Mouse (Mus musculus) fat pad, adult 2 months (tissue): Measurements from ENCODE around the gene Trappc13.
"Not testable (repeated sequence)": the region's sequence is repeated elsewhere in the genome, so short reads cannot be mapped to it uniquely, and the experiment has no call there.

Experiments
- DNase-seq: peaks from one replicate; pipeline ENCODE4 v3.0.0-alpha.2; 2011; ENCODE audit warnings: low read depth, low spot score; ENCODE audit errors: extremely low read depth

The Trappc13 gene

DNA sequence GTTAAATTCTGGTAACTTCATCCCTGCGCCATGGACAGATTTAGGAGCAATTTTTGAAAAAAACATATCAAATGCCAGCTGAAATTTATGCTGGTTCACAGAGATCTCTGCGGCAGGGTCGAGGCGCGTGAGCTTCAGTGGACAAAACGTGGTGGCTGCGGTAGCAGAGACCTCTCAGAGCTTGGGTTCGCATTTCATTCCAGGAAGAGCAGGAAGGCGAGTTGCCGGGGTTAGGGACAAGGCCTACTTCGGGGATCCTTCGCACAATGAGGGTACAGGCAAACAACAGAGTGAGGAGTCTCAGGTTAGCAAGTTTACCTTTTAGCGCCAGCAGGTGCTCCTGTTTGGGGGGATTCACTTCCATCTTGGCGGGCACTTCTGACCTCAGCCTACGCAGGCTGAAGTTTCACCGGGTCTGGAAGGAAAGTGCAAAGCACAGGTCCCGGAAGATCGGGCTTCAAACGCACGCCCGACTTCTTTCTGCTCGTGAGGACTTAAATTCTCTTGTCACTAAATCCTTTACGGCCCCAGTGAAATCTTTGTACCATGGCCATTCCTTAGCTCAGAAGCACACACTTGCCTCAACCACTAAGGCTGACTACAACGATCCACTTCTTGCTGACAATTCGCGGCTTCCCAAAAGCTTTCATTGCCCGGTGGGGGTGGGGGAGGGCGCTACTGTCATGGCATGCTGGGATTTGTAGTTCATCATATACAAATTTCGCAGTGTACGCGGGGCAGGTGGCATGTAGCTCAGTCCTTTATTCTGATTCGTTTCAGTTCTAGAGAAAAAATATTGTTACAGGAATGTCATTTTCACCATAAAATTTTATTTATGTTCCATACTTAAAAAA, at the start of gene Trappc13:
Gene Trappc13 (minus strand): TSS at position 674 of the 854 bp plus-strand sequence.
- no peak for DNase-seq

DNA sequence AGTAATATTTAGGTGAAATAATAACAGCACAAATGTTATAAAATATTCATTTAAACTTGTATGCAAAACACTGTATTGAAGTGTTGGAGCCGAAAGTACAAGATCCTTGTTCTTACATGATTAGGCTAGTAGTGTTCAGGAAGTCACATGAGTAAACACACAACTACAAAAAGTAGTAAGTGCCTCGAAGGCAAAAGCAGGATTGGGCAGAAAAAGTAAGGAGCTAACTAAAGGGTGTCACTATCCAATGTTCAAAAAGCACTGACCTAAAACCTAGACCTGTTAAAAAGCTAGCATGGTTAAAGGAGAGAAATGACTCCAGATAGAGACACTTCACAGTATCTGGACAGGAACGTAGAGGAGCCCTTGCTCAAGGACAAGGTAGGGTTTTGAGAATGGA, 49.2 kb upstream of the Trappc13 start:
- no peak for DNase-seq

DNA sequence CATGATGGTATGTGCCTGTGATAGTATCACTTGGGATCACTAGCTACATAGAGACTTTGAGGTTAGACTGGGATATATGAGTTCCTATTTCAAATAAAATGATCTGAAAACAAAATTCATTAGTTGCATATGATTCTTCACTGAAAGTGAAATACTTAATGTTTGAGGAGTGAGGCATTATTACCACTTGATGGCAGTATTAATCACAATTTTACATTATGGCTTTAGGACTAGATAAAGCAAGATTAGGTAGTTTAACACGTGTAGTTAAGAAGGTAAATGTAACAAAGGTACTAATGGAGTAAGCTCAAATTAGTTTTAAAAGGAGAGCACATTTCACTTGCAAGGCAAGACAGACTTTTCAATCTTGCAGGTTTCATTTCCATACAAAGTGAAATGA, 26.0 kb upstream of the Trappc13 start:
- DNase-seq, result no peak

DNA sequence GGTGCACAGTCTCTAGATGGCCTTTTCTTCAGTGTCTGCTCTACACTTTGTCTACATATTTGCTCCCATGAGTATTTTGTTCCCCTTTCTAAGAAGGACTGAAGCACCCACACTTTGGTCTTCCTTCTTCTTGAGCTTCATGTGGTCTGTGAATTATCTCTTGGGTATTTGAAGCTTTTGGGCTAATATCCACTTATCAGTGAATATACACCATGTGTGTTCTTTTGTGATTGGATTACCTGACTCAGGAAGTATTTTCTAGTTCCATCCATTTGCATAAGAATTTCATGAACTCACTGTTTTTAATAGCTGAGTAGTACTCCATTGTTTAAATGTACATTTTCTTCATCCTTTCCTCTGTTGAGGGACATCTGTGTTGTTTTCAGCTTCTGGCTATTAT, 17.6 kb upstream of the Trappc13 start:
- DNase-seq, result not testable (repeated sequence)

DNA sequence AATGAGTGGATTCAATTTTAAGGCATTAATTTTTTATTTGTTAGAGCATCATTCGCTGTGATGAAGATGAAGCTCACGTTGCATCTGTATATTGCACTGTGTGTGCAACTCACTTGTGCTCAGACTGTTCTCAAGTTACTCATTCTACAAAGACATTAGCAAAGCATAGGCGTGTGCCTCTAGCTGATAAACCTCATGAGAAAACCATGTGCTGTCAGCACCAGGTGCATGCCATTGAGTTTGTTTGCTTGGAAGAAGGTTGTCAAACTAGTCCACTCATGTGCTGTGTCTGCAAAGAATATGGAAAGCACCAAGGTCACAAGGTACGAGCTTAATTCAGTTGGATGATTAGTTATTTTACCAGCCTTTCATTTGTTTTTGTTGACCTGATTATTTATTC, 9.1 kb upstream of the Trappc13 start:
- no peak for DNase-seq

DNA sequence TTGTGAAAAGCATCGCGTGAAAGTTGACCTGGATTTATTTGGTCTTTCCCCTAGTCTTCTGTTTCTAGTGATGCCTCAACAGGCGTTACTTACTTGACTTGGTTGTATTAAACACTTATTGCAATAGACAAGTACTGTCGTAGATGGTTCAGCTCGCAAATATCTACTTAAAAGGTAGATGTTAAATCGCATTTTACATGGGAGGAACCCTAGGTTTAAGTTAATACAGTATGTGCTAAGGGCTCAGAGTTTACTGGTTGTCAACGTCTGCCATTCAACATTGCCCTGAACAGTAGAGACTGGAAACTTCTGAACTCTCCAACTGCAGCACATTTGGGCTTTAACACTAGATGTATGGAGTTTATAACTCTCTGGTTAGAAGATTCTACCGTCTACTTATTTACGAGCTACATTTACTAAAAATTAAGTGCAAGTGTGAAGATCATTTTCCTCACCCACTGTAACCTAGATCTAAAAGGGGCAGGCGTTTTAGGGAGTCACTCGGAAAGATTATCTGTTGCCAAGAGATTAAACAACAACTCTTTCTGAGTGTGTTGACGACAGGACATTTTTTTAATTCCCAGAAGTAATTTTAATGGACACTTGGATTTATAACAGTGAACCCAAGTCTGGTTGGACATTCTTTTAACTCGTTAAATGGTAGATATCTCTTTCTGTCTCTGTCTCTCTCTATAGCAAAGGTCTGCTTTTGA, 1.1 kb upstream of the Trappc13 start:
- no peak for DNase-seq

DNA sequence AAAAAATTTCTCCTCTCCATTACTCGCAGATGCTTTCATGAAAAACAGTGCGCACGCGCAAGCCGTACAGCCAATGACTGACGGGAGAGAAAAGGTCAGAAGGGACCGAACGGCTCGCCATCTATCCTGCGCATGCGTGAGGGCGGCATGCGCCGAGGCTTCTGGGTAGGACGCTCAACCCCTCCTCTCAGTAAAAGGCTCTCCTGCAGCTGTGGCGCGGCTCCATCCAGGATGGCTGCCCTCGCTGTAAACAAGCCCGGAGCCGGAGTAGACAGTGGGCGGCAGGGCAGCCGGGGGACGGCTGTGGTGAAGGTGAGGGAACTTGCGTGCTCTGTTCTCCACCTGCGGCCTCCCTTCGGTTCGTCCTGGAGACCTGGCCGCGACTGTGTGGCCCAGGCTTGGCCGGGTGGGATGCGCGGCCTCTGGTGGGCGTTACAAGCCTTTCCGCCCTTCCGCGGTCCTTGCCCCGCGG, 417 bp upstream of the Trappc13 start, which contains the start of gene Trim23:
Gene Trim23 (plus strand): TSS at position 148 of the 472 bp plus-strand sequence.
- peak; percentile 78 for DNase-seq

DNA sequence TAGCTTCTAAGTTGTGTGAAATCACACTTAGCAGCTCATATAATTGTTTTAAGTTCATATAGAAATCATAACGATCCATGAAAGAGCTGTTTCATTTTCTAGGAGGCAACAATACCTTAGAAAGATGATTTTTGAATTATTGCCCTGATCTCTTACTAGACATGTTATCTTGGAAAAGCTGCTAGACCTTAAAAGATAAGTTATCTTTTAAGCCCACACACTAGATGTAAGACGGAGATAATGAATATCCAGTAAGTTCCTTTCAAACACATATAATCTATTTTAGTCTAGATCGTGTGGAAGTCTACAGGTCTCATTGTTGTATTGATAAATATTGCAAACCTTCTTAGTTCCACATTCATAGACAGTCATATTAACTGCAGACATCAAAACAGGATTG, 1.4 kb downstream of the Trappc13 start:
- no peak for DNase-seq

DNA sequence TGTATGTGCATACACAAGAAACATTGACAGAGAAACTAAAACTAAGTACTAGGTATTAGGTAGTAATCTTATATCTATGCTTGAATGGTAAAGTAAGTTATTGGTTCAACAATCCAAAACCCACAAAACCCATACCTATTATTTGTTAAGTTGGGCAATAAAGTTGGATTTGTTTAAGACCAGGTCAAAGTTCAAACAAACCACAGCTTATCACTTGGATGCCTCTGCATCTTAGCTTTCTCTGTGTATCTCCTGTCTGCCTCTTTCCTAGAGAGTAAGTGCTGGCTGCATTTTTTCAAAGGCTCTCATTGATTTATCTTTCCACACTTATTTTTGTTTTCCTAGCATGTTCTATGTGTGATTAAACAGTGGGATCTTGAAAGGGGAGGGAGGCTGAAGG, 5.8 kb downstream of the Trappc13 start:
- DNase-seq, result no peak

DNA sequence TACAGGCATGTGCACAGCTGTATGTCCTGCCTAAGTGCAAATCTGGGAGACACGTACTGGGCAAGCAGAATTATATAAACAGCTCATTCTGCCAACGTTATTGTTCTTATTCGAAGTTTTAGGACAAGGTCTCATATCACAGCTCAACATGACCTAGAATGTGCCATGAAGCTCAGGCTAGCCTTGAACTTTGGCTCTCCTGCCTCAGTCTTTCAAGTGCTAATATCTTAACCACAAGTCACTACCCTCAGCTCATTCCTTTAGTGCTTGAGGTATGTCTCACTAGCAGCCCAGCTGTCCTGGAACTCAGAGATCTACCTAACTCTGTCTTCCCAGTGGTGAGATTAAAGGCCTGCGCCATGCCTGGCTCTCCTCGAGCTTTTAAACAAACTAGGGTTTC, 6.6 kb downstream of the Trappc13 start:
- no peak for DNase-seq

DNA sequence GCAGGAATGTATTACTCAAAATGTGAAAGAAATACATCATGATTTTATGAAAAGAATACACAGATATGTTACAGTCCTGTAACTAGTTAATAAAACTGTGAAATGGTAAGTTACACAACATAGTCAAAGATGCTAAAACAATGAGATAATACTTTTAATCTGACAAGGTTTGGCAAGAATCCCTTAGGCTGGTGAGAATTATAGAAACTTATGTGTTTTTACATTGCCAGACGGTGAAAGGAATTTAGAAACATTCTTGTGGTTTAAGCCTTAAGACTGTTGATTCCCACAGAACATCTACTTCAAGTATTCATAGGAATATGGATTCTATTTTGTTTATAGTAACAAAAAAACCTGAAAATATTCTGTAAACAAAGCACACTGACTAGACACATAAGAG, 22.6 kb downstream of the Trappc13 start:
- DNase-seq, result no peak

DNA sequence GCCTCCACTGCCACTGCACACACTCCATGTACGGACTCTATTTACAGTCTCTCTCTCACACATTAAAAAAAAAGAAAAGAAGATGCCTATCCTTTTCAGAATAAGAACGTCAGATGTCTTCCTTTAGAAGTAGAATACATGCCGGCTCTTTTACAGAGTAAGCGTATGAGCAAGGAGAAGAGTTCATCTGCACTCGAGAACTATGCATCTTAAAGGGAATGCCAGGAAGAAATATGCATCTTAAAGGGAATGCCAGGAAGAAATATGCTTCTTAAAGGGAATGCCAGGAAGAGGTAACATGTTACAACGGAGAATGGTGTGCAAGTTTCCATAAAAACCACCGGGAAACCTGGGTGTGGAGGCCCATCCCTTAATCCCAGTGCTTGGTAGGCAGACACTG, 23.2 kb downstream of the Trappc13 start:
- DNase-seq, result no peak

DNA sequence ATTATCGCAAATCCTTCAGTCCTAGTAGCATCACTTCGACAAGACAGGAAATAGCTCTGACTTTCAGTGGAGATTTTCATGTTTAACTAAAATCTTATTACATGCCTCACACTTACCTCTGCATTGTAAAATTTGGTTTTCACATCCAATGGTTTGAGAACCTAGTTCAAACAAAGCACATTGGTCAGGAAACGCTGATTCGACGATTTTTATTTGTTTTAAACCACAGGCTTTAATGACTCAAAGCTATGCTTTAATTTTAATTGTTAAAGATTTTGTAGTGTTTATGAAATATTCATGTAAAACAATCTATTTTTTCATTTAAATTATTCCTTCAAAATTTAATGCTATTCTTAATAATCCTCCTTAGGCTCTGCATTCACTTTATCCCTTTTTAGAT, 24.1 kb downstream of the Trappc13 start:
- no peak for DNase-seq

DNA sequence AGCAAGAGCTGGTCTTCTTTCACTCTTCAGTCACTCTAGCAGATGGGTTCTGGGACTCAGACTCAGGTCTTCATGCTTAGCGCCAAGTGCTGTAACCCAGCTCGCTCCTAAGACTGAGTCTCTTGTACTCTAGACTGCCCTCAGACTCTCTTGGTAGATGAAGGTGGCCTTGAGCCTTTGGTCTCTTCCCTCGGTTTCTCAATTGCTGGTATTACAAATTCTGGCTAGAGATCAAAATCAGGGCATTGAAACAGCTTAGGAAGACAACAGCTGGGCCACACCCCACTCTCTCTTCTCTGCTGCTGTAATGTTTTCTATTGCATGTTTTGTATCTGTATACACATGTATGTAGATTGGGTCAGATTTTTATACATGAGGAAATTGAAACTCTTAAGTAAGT, 32.6 kb downstream of the Trappc13 start:
- DNase-seq, result peak; percentile 52

DNA sequence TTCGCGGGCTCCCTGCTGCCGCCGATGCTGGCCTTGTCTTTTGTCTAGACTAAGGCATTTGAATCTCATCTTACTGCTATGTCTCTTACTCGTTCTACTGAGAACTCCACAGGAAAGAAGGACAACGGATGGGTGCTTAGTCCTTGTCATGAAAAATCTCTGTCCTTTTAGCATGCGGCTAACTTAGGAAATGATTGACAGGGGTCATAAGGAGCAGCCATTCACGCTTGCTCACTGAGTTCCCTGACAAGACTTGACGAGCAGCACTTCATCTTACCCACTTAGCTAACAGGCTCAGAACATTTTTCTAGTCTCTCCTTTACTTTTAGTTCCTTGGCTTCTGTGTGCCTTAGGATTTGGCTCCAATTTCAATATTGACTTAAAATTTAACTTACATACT, 33.4 kb downstream of the Trappc13 start:
- DNase-seq, result no peak

DNA sequence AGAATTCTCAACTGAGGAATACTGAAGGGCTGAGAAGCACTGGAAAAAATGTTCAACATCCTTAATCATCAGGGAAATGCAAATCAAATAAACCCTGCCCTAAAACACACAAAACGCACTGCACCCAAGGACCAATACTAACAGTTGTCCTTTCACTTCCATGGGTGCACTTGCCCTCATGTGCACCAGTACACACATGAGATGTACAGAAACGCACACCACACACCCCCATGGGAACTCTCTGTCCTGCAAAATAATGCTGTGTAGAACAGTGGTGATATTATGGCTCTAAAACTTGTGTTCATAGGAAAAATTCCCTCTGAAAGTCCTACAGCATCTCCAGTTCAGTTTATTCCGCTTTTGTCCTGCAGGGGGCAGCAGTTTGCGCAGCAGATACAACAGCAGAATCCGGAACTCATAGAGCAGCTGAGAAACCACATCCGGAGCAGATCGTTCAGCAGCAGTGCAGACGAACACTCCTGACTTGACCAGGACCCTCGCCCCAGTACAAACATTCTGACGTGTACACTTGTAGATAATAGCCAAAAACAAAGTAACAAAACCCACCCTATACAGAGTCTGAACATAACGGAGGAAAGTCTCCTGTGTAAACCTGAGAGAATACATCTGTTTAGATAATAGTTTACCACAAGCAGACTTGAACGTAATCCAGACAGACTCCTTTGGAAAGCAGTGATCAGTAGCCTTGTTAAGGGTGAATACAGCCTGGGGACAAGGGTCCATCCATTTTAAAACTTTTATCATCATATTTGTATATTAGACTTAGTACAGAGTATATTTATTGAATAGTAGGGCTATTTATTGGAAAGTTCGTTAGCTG, 38.7 kb downstream of the Trappc13 start:
- no peak for DNase-seq

DNA sequence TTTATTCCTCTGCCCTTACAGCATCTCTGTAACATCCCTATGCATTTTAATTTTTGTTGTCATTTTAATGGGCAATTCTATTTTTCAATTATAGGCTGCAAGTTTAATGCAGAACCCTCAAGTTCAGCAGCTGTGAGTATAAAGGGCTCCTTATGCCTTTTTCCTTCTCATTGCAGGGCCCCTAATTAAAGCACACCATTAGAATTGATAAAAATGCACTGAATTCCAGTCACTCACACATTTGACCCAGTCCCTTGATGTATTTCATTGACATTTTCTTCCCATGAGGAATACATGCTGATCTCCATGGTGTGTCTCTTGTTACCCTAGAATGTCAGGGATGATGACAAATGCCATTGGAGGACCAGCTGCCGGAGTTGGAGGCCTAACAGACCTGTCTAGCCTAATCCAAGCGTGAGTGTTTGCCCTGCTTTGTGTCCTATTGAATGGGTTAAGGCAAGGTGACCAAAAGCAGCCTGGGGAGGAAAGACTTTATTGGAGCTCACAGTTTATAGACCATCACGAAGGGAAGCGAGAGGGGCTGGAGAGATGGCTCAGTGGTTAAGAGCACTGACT, 43.7 kb downstream of the Trappc13 start:
- DNase-seq, result no peak

DNA sequence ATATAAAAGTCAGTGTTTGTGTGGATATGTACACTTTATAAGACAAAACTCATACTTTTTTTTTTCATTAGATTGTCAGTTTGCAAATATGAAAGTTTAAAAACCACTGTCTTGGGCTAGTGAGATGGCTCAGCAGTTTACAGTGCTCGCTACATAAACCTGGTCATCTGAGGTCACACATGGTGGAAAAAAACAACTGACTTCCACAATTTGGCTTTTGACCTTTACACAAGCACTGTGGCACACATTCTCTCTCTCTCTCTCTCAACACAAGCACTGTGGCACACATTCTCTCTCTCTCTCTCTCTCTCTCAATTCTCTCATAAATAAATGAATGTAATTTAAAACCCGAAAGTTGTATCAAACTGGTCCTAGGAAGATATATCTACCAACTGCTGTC, 45.7 kb downstream of the Trappc13 start:
- no peak for DNase-seq

DNA sequence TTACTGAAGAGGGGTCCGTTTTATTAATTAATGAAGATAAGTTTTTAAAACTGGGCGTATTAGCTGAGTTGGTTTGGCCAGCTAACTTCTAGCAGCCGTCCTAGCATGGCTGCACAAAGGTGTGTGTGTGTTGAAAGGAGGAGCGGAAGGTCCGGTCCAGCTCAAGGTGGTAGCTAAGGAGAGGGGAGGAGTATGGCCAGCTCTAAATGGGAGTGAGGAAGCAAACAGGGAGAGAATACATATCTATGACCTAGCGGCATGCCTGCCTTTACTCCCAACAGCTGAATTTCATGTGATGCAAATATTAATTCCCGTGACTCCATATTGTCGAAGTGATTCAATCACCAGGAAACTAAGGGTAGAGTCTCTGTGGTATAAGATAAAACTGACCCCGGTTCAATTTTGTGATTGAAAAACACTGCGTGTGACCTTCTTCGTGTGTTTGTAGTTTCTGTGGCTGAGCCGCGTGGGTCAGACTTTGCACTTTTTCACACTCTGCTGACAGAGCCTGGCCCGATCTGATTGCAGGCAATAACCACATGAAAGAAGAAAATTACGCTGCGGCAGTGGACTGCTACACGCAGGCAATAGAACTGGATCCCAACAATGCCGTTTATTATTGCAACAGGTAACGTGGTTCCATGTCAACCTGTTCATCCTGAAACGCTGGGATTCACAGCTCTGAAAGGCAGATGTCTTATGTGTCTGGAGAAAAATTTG, 54.4 kb downstream of the Trappc13 start:
- DNase-seq, result no peak
